Mouse (Mus musculus) ovary, postnatal 10 days (tissue): ENCODE results near the gene Trim71.
A peak's percentile ranks its signal among the peaks of the same experiment; 100 is the strongest.

Experiments
- DNase-seq: peaks from one replicate; pipeline ENCODE4 v3.0.0; 2022; ENCODE audit warnings: low spot score

The Trim71 gene

DNA sequence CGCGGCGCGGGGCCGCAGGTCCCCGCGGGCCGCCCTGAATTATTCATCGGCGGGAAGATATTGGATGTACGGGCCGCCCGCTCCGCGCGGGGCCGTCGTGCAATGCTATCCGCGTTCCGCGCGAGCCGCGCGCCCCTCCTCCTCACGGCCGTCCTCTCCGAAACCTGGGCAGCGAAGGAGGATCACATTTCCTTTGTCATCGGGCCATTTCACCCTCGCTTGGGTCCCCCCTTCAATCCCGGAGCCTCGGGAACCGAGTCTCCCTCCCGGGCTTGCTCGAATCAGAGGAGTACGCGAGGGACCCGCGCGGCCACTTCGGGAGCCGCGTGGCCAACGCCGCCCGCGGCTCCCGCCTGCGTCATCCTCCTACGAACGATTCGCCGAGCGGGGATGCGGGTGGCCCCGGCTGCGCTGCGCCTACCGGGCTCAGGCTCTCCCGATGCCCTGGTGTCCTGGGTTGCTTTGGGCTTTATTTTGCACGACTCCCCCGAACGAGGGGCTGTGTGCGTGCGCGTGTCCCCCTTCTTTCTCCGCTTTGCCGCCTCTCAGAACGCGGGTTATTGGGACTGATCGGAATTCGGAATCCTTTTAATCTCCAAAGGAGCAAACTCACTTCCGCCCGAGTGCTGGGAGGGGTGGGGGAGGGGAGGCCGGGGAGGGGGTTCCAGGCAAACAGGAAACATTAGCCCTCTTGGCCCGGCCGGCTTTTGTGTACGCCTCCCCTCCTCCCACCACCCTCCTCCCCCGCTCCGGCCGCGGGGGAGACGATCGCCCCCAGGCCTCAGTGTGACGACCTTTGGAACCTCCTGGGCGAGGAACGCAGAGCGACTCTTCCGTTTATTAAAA, at the start of gene Trim71:
TSS of gene Trim71 (minus strand) at position 609 of the 846 bp plus-strand sequence.
- DNase-seq, result no peak

DNA sequence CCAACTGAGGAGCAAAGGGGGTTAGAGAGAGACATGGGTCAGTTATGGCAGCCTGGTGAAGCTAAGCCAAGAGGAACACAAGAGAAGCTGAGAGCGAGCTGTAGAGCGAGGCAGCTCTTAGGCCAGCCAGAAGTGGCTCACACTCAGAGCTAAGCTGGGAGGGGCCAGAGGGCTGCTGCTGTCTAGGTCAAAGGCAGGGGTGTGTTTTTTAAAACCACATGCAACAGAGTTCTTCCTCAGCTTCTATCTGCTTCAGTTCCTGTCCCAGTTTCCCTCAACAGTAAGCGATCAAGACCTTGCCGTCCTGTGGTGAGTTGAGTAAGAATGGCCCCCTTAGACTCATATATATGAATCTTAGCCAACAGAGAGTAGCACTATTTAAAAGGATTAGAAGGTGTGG, 48.9 kb upstream of the Trim71 start:
- no peak for DNase-seq

DNA sequence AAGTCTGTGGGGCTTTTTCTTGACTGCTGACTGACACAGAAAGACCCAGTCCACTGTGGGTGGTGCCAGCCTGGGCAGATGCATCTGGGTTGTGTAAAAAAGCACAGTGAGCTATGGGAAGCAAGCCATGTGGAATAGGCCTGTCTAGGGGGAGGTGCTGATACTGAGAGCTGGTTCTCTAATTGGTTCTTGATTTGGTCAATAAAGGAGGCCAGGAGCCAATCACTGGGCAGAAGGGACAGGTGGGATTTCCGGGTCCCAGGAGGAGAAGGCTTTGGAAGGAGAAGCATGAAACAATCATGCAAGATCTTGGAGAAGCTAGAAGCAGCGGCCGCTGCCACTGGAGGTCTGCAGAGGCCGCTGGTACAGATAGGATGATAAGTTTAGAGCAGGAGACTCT, 48.4 kb upstream of the Trim71 start:
- DNase-seq, result no peak

DNA sequence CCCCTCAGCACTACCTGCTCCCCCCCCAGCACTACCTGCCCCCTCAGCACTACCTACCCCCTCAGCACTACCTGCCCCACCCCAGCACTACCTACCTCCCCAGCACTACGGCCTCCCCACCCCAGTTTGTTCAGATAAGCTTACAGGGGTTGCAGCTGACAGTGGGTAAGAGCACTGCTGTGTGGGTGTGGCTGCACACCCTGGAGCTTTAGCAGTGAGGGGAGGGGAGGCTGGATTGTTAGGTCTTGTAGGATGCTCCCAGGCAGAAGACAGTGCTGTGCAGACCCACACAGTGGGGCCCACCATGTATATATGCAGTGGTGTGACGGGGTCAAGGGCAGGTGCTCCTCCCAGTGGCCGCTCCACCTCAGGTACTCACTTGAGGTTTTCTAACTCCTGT, 46.1 kb upstream of the Trim71 start:
- DNase-seq, result no peak

DNA sequence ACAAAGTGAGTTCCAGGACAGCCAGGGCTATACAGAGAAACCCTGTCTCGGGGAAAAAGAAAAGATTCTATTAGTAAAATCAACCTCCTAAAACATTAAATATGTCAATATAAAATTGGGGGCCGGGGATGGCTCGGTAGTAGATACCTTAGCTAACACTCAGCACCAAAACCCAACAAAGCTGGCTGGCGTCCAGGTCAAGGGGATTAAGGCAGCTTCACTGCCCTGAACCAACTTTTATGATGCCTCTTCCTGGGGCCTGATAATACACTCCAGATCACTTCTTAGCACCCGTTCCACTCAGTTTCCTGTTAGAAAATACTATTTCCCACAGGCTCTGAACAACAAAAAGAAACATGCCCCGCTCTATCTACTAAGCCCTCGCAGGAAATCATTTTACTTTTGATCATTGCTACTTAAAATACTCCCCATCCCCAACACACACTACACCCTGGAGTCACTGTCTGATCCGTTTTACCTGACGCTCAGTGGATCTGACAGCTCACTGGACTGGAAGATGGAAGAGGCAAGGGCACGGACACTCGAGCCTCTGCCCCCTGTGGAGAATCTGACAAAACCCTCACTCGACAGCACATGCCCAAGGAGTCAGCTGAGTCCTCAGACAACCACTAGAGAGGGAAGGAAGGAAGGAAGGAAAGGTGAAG, 39.8 kb upstream of the Trim71 start:
- no peak for DNase-seq

DNA sequence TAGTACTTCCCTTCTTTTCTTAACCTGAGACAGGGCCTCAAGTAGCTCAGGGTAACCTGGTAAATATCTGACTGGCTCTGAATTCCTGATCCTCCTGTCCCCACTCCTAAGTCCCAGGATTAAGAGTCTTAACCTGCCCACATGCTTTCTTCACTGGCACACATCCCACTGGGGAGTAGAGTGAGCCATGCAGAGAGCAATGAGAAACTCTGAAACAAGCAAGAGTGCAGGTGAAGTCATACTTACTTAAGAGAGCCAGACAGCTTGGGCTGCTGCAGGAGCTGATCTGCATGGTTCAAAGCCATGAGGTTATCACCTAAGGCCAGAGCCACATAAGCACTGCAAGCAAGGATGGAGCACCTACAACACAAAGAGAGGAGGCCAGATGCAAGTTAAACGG, 36.9 kb upstream of the Trim71 start:
- no peak for DNase-seq

DNA sequence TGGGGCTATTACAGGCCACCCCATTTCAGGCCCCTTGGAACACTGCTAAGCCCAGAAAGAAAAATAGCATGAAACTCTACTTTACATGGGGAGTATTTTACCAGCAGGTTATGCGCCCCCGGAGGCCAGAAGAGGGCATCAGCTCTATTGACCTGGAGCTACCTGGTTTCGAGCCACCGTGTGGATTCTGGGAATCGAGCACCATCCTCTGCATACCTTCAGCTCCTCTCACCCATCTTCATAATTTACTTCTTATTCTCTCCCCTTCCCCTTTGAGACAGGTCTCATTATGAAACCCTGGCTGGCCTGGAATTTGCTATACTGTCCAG, 20.8 kb upstream of the Trim71 start:
- no peak for DNase-seq

DNA sequence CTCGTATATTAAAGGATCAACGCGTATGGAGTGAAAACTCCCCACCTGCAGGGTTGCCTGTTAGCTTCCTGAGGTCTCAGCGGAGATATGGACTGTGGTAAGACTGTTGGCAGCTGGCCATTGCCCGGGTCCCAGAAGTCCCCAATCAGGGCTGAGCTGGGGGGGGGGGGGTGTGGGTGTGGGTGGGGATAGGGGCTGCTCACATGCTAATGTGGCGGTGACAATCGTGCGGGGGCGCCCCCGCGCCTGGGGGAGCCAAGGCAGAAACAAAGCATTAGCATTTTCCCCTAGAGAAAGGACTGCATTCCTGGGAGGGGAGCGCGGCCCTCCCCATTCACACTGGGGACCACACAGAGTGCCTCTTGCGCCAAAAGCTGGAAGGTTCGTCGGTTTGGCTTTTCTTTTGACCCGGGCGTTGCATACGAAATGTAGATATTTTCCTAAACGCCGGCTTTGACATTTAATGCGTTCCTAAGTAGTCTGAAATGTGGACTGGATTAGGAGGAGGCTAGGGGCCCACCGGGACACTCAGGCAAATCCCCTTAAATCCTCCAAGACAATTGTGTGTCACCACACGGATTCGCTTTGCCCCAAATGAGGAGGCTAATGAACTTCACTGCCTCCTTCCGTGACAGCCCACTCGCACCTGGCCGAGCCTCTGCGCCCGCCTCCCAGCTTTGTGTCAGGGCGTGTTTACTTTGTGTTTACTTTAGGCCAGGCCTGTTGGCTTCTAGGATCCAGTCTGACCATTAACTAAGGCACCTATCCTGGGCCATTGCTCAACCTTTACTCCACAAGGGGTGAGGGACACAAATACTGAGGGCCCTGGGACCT, 20.2 kb upstream of the Trim71 start:
- no peak for DNase-seq

DNA sequence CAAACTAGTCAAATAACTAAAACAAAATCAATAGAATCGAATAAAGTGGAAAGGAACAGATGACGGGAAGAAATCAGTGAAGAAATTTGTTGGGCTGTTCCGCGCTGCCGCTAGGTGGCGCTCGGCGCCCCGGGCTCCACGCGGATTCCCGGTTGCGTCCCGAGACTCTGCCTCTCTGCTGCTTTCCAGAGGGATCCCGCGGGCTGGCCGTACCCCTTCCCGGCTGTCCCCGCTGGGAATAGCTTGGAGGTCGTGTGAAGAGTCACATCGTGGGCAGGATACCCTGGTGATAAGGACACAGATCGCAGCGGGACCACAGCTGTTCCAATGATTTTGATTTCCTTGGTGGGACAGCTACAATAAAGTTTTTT, 19.6 kb upstream of the Trim71 start:
- DNase-seq, result peak; percentile 52

DNA sequence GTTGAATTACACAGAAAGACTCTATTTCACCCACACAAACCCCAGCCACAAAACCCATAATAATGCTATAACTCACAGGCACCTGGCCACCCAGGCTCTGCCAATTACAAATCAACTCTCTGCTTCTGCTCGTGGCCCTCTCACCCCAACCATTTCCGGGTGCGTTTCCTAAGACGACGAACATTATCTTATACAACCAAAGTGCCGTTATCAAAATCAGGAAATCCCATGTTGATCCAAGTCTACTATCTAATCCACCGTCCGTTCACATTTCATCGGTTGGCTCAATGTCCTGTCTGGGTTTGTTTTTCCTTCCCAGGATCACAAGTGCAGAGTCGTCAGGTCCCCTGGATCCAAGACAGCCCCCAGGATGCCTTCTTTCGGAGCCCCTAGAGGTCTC, 14.5 kb upstream of the Trim71 start:
- no peak for DNase-seq

DNA sequence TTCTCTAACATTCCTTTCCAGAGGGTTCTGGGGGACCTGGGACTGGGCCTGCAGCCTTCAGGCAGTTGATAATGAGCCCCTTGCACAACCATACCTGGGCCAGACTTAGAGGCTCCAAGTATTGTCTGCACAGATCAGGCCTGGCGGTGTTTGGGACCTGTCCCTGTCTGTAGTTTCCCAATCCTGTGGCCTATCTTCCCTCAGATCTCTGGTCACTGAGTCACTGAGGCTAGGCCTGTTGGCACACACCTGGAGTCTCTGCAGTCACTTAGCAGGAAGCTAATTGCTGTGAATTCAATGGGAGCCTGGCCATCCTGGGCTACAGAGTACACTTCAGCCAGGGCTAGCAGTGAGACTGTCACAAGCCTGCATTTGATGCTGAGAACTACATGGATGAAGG, 11.8 kb upstream of the Trim71 start:
- no peak for DNase-seq

DNA sequence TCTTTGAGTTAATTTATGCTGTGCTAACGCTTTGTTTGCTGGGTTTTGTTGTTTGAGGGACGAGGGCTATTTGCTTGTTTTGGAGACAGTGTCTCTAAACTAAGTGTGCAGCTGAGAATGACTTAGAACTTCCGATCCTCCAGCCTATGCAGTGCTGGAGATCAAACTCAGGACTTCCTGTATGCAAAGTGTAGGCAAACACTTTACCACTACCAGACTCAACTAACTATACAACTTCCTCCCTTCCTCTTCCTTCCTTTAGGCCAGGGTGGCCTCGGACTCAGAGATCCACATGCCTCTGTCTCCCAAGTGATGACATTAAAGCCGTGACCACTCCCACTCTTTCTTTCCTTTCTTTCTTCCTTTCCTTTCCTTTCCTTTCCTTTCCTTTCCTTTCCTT, 9.4 kb upstream of the Trim71 start:
- DNase-seq, result no peak

DNA sequence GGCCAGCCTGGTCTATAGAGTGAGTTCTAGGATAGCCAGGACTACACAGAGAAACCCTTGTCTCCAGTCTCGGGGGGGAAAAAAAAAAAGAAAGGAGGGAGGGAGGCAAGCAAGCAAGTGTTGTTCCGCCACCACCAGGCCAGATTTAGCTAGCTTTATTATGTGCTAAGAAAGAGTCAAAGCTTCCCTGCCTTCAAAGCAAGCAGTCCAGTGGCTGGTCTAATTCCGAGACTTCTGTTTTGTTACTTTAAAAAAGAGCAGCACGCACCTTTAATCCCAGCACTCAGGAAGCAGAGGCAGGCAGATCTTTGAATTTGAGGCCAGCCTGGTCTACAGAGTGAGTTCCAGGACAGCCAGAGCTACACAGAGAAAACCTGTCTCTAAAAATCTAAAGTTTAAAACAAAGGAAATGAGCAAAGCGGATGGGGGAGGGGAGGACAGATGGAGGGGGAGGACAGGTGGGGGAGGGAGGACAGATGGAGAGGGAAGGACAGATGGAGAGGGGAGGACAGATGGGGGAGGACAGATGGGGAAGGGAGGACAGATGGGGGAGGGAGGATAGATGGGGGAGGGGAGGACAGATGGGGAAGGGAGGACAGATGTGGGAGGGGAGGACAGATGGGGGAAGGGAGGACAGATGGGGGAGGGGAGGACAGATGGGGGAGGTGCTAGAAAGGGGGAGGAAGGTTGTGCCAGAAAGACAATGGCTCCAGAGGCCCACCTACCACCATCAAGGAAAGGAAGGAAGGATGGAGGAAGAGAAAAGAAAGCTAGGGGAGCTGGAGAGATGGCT, 4.7 kb upstream of the Trim71 start:
- DNase-seq, result no peak

DNA sequence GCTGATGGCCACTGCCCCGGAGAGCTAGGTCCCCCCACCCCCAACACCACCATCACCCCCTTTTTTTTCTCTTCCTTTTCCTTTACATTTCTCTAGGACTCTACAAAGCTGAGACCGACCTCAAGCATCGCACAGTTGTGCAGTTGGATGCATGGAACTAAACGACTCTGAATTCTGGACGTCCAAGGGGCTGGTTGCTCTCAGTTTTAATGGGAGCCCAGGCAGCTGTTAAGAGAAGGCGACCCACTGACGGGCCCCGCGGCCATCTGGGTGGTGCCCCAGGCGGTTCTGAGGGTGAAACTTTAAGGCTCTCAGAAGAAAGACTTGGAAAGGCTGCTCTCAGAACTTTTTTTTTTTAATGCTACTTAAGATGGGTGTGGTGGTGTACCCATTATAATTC, 498 bp upstream of the Trim71 start:
- DNase-seq, result no peak

DNA sequence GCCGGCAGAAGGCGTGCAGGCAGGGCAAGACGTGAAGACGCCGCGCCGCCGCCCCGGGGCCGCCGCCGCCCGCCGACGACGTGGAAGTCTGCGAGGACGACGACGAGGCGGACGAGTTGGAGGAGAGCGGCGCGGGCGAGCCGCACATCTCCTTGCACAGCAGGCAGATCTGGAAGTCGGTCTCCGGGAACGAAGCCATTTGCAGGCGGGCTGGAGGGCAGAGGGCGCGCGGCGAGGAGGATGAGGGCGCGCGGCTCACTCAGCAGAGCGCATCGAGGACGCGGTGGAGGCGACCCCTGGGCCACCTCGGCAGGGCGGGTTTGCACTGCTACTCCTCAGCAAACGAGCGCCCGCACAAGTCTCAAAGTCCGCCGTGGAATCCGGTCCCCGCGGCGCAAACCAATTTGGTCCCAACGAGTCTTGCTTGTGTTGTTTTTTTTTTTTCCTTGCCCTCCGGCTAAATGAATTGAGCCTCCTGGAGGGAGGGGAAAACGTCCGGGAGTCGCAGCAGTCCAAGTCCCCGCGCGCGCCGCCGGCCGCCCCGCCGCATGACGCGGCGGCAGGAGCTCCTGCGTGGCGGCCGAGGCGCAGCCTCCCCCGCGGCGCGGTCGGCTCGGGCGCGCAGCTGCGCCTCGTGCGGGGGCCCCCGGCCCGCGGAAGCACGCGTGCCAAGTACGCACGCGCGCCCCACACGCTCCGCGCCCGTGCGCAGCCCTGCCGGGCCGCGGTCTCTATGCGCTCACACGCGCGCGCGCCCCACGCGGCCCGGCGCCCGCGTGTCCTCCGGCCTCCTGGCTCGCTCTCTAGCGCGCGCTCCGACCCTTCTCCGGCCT, 1.0 kb downstream of the Trim71 start:
- no peak for DNase-seq

DNA sequence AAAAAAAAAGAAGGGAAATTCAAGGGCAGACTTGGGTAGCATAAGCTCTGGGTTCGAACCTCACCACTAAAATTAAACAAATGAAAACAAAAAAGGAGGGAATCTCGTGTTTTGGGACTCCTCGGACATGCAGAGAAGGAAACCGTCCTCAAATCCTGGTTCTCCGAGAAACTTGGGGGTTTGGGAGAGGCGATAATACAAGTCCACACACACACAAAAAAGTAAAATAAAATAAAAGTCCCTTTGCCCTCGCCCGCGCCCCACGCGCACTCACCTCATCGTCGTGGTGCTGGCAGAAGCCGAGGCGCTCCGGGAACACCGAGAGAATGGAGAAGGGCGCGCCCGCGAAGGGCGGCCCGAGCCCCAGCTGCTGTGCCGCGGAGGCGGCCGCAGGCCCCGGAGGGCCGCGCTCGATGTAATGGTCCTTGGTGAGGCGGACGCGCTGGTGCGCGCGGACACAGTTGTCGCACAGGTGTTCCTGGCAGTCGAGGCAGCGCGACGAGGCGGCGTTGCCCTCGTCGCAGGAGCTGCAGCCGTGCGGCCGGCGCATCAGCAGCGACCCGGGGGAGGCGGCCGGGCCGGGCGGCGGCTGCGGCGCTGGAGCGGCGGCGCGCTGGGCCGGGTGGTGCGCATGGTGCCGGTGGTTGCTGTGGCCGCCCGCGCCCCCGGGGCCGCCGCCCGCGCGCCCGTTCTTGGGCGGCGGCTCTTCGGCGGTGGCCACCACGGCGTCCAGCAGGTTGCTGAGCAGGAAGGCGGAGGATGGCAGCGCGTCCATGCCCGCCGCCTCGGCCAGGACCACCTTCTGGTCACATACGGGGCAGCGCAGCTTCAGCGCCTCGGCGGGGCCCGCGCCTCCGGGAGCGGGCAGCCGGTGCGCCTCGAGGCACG, 1.9 kb downstream of the Trim71 start:
- no peak for DNase-seq

DNA sequence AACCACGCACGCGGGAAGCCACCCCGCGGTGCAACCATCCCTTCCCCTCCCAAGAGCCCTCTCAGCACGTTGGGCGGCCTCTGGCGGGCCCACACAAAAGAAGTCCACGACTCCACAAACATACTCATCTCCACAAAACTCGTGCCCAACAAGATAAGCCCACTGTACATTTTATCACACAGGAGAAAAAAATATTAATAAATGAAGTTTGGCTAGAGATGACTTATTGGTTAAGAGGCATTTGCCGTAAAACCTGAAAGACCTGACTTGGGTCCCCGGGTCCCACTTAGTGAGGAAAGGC, 2.5 kb downstream of the Trim71 start:
- no peak for DNase-seq

DNA sequence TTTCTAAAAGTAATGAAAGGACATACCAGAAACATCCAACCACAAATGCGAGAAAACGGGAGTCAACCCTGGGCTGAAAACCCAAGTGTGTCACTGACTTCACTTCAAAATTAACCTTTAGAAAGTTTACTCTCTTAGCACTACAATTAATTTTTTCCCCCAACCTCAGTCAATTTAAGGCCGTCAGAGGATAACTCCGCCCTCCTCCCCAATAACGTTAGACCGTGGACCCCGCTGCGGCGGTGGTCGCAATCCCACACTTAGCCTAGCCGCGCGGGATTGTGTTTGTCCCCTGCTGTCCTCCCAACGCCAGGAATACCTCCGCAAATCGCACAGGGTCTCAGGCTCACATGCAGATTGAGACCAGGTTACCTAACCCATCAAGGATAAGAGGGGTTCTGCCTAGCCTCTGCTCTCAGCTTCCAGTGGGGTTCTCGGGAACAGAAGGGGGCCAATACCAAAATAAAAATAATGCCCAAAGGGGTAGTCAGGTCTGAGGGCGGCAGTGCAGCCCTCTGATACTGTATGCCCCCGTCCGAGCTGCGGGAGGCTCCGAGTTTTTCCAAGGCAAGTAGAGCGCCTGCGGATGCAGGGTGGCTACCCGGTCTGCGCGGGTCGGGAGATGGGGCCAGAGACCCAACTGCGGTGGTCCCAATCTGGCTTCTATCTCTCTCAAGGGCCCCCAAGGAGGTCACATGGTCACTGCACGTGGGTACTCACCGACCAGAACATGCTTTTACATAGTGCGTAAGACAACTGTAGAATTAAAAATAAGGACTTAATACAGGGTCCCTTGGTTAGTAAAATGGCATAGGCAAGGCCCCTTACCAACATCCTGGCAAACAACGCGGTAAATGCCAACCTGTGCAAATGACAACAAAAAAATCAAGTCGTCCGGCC, 3.1 kb downstream of the Trim71 start:
- DNase-seq, result no peak

DNA sequence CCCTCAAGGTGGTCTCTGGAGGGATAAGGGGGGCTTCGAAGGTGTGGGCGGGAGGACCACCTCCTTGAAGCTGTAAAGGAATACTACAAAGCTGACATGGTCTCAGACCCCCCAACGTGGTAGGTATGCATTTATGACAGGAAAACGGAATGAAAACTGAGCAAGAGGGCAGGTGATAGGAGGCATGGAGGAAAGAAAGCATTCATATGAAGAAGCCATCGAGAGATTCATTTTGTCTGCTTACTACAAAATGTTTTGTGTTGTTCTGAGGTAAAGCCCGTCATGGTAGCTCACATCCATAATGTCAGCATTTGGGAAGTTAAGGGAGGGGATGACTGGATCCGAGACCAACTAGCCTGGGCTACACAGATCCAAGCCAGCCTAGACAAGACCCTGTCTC, 4.0 kb downstream of the Trim71 start:
- no peak for DNase-seq
